Mouse (Mus musculus) effector memory CD4-positive, alpha-beta T cell, adult 7 months (primary cell): Measurements from ENCODE around the gene Diras2. TPM values are rescaled to one million over a fixed set of nuclear protein-coding genes. Genes with fewer than 3 reads are reported as not detected.

ENCODE experiments used
- polyA plus RNA-seq: library from polyadenylated mRNA; unstranded; fragments of 100-300 nt; shearing (Covaris generic); gene quantifications from one replicate; pipeline ENCODE4 v1.2.1, GENCODE M21; 2017

Diras2 gene
- polyA plus RNA-seq, result not detected

GRCm38 (mm10) chr13:52531121-52531520 is at the start of gene Diras2:
Diras2 (minus strand) TSS chr13:52531279.

Other genes starting within 250 kb of the Diras2 start
- gene Syk, start 51.9 kb upstream of the Diras2 start, polyA plus RNA-seq, result 0.55 TPM